12 mouse cellular contexts compared by ENCODE assay signal in the genomic region with DNA sequence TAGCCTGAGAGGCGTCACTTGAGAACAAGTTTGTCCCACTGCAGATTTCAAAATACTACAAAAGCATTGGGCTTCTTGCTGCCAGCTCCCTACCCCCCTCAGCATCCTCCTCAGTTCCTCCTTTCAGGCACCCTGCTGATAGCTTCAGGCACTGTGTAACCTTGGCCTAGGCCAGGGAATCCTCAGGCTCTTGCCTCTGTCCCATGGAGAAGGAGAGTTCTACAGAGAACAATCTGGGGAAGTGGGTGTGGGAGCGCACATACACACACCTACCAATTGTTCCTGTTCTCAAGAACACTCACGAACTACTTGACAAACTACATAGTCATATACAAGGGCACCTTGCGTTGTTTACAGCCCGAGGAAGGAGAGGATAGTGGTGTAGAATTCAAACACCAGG.
"Had no signal": no experiment of that assay in that cellular context is flagged by ENCODE, and none has a peak within 500 bp of the region (broad histone marks: within the 10 kb centered on the region; RNA-seq: fewer than 3 reads in every experiment).

No protein-coding gene starts in this region.

- H3K27ac ChIP-seq: limb, embryonic 15.5 days; liver, embryonic 12.5 days; lung, embryonic 15.5 days; midbrain, embryonic 10.5 days; neural tube, embryonic 15.5 days; stomach, postnatal 0 days had no signal

- H3K4me2 ChIP-seq: limb, embryonic 15.5 days; liver, embryonic 12.5 days; lung, embryonic 15.5 days; neural tube, embryonic 15.5 days had no signal

- H3K9ac ChIP-seq: limb, embryonic 15.5 days; liver, embryonic 12.5 days; lung, embryonic 15.5 days; neural tube, embryonic 15.5 days had no signal

- H3K27me3 ChIP-seq: limb, embryonic 15.5 days; liver, embryonic 12.5 days; lung, embryonic 15.5 days; neural tube, embryonic 15.5 days had no signal

- H3K4me3 ChIP-seq: limb, embryonic 15.5 days; liver, embryonic 12.5 days; lung, embryonic 15.5 days; midbrain, embryonic 10.5 days; myocyte; neural tube, embryonic 15.5 days had no signal

- H3K4me1 ChIP-seq: liver, embryonic 12.5 days; neural tube, embryonic 15.5 days had no signal

- ATAC-seq: liver, embryonic 12.5 days had no signal

- H3K9me3 ChIP-seq: limb, embryonic 15.5 days; liver, embryonic 12.5 days; lung, embryonic 15.5 days; midbrain, embryonic 10.5 days; neural tube, embryonic 15.5 days had no signal

- H3K36me3 ChIP-seq: limb, embryonic 15.5 days; liver, embryonic 12.5 days; lung, embryonic 15.5 days; midbrain, embryonic 10.5 days; neural tube, embryonic 15.5 days had no signal

- DNase-seq: kidney, adult 8-10 months; kidney, postnatal 25 days; lung, postnatal 4 days; midbrain, embryonic 14.5 days; thymus, postnatal 4 days had no signal
